Mouse (Mus musculus) common myeloid progenitor, adult 5-6 weeks (primary cell): ENCODE measurements around the gene Eif3m. TPM values are rescaled to one million over a fixed set of nuclear protein-coding genes. Genes with fewer than 3 reads are reported as not detected.

Source experiments
- ATAC-seq: replicated peaks from 2 replicates; pipeline ENCODE4 v1.8.0; 2016; ENCODE audit warnings: low read depth, mild to moderate bottlenecking, moderate TSS enrichment, inconsistent platforms; ENCODE audit not compliant: poor library complexity, severe bottlenecking
- total RNA-seq: library from RNA; stranded (forward); fragments of 200-1000, 187-1606 nt; gene quantifications from 2 replicates; pipeline ENCODE4 v1.2.3, GENCODE M21; 2017

Gene Eif3m
- 351 and 353 TPM in 2 replicates for total RNA-seq

DNA sequence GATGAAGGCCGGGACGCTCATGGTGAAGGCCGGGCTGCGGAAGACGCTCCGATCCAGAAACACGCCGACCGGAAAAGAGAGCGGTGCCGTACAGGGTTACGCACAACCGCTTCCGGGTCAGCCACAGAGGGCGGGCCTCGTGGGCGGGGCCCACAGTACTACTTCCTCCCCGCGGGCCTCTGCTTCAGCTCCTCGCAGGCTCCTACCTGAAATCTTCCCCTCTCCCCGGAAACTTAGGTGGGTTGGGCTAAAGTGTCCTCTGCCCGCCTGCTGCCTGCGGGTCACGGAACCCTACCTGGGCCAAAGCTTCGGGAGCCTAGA, at the start of gene Eif3m:
TSS of gene Eif3m (minus strand) at position 114 of the 321 bp plus-strand sequence.
- peak; percentile 97 for ATAC-seq

DNA sequence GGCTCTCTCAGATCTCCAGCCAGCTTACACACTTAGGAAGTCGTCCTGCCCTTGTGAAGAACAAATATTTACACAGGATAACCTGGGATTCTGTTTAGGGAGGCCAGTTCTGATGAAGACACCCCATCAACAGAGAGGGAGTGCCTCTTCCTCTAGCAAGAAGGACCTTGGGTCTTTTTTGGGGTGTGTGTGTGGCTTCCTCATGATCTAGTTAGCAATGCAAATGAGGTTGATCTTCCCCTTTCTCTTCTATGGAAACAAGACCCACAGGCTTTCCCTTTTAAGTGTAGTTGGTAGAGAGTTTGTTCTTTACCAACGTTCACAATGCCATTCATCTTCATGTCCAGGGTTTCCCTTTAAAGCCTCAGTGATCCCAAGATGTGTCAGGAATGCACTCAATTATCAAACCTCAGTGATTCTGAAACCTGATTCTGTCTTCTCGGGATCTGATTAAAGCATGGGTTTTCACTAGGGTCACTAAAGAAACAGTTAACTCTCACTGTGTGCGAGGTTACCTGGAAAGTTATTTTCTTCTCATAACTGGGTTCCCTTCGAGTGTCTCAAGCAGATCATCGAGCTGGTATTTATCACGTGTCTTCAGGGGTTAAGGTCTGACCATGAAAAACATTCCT, 46.0 kb upstream of the Eif3m start:
- ATAC-seq = 0 out of 2 replicates have a peak, but pooled peaks have one; percentile 39

DNA sequence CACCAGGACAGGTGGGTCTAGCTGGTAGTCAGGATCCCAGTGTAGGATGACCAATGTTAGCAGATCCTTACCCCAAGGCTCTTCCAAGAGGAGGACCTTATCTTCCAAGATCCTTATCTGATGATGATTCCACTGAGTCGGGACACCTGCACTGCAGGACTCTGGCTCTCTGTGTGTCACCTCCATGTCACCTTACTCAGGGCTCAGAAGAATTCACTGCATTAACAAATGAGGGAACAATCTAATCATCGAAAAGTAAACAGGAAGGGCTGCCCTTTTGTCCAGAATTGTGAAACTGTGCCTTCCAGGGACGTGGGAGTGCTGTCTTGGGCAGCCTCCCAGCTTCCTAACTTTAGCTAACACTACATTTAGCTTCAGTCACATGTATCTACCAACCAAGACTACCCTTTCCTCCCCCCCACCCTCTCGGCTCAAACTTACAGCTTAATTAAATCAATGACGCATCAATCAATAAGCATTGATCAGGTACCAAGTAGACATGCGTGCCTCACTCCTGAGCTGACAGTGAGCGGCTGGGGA, 41.8 kb upstream of the Eif3m start:
- ATAC-seq = no peak

DNA sequence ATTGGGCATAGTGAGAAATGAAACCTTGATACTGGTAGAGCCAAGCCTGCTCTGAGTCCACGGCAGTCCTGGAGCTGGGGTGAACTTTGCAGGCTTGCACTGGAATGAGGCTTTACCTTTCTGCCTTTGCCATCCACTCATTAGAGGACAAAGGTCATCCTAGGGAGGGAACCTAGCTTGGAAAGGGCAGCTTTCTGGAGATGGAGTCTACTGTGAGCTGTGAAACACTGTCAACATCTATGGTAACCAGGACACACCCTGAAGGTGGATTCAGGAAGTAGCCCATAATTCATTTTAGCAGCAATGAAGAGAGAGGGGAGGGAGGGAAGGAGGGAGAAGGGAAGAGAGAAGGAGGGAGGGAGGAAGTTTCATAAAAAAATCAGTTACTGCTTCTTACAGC, 38.6 kb upstream of the Eif3m start:
- no peak for ATAC-seq

DNA sequence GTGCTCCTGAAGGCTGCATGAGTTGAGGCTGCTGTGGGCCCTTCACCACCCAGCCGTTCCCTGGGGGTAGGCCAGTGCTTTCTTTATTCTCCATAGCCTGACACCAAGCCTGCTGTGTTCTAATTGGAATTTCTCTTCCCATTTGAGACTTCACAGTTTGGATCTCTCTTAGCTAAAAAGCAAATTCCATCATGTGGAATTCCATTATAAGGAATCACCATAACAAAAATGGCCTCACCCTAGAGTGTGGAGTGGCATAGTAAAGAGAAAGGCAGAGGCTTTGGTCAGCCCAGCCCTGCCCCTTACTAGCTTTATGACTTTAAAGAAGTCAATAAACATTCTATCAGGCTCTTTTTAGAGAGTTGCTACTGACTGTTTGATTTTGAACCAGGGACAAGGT, 31.4 kb upstream of the Eif3m start:
- no peak for ATAC-seq

DNA sequence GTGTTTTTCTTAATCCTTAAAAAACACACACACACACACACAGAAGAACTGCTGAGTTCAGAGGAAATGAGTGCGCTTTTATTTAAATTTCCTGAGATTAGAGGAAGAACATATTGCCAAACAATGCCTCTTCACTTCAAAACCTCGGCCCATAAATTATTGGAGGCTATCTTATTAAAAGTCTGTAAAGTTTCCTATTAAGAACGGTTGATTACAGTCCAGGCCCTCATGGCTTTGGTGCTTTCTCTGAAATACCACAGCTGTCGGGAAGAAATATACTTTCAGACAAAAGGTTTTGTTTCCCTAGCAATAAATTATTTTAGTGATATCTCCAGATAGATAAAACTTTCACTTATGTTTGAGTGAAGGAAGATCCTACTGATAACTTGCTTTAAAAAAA, 26.3 kb upstream of the Eif3m start:
- ATAC-seq = peak; percentile 39

DNA sequence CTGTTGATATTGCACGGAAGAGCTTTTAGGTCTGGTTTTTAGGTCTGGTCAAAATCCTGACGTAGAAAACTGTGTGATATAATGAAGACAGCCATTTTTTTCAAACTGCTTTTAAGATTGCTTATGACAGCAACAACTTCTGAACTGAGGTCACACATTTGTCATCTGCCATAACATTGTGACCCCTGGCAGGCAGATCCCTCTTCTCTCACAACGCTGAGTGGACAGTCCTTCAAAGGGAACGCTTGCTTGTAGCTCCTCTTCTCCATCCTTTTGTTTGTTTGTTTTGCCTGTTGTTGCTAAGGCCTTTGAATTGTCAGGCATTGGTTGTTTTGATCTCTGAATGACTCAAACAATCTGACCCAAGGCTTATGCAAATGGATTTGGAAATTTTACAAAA, 24.0 kb upstream of the Eif3m start:
- no peak for ATAC-seq

DNA sequence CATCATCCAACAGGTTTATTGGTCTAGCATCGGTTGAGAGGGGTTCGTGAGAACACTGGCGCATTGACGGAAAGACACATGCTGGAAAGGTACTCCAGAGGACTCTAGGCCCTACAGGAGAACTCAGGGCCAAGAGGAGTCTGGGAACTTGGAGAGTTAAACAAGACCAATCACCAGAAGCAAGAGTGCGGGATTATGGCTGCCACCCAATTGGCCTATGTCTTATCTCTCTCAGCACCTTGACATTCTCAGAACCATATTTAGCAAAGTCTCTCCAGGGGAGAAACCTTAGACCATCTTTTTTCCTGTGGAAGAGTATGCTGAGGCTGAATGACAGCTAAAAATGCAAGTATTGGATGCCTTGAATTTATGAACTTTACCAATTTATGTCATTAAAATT, 22.0 kb upstream of the Eif3m start:
- ATAC-seq = no peak

DNA sequence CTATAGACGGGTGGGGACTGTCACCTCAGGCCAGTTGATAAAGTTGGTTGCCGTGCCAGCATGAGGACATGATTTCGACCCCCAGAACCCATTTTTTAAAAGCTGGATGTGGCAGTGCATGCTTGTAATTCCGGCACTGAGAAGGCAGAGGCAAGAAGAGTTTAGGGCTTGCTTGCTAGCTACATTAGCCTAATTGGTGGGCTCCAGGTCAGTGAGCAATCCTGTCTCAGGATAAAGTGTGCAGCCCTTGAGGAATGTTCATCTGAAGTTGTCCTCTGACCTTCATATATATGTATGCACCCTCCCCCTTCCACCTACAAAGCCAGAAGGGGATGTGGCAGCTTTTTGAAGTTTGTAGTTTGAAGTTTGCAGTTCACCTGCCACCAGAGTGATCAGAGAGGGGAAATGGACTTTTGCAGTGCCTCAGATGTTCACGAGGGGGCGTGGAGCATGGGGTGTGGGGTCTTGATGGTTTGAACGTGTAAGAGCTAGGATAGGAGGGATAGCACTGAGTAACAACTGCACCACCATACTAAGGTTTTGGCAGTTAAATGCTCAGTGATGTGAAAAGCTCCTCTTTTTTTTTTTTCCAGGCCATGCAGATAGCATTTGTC, 21.2 kb upstream of the Eif3m start:
- no peak for ATAC-seq

DNA sequence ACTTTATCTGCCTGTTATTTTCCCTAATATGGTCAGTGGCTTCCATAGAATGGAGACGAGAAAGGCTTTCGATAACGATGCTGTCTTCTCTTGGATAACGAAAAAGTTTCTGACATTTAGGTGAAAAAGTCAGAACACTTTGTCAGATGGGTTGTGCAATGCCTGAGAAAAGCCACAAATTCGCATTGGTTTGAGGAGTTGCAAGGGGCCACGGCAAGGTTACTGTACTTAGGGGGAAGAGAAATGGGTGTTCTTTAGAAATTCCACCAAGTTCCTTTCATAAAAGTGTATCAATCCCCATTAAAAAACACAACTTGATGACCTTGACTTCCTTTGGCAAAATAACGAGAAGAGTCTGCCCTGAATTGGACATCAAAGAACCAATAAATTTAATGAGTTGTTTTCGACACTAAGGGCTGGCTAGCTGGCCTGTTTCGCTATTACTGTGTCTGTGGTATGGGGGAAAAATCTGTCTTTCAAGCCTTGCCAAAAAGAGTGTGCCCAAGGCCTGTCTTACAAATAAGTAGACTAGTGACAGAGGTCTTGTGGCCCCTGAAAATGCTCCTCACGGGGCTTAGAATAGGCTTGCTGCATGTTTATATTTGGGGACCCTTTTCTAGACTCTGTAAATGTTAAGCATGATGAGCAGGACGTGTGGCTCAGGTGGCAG, 19.7 kb upstream of the Eif3m start:
- ATAC-seq = no peak

DNA sequence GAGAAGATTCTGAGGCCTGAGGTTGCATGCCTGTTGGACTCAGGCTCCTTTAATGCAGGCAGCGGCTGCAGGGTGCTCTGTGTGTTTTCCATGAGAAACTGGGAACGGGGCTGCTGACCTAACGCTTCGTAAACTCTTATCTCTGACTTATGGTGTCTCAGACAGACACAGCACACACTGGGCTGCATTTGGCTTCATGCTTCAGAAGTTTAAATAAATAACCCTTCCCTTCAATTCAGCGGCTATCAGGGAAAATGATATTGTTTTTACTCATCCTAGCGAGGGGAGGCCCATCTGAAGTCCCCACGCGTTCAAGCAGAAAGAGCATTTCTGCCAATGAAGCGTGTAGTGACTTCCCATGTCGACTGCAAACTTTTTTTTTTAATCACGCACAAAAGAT, 19.1 kb upstream of the Eif3m start:
- no peak for ATAC-seq

DNA sequence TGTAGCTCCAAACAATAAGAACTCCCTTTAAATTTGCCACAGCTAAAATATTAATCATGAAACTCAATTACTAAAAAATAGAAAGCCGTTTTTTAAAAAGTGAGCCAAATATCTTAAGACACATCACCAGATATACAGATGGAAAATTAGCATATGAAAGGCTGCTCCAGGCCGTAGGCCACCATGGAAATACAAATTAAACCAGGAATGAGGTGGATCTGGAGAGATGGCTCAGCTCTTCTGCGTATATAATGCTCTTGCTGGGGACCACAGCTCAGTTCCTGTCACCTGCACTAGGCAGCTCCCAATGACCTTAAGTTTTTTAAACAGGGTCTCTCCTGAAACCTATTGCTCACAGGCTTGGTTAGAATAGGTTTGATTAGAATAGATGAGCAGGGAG, 17.2 kb upstream of the Eif3m start:
- ATAC-seq = no peak

DNA sequence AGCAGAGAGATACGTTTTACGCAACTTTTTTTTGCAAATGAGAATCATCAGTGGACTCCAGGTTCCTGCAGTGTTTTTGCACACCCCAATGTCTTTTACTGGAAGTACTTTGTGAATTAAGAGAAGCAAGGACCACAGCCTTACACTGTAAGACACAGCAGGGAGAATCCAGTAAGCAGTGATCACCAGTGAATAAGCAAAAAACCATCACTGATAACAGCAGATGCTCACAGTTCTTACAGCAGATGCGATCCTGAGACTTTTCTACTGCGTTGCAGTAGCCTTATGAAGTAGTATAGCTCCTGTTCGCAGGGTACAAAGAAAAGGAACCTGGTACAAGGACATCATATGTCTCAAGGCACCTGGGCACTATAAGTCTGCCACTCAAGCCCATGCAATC, 13.6 kb upstream of the Eif3m start:
- no peak for ATAC-seq

DNA sequence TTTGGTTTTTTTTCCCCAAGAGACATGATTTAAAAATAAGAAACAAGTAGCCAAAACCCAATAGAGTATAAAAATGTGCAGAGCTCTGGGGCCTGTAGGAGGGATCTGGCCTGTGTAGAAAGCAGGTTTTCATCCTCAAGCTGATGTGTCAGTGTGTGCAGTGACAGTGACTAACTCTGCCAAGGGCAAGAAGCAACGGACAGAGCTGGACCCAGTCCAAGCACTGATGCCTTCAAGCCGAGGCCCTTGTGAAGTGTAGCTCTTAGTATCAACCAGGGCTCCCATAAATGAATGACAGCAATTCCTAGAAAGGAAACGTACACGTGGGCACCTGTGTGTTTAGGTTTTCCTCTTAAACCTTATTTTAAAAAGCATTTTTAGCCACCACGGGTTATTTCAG, 11.9 kb upstream of the Eif3m start:
- ATAC-seq = no peak

DNA sequence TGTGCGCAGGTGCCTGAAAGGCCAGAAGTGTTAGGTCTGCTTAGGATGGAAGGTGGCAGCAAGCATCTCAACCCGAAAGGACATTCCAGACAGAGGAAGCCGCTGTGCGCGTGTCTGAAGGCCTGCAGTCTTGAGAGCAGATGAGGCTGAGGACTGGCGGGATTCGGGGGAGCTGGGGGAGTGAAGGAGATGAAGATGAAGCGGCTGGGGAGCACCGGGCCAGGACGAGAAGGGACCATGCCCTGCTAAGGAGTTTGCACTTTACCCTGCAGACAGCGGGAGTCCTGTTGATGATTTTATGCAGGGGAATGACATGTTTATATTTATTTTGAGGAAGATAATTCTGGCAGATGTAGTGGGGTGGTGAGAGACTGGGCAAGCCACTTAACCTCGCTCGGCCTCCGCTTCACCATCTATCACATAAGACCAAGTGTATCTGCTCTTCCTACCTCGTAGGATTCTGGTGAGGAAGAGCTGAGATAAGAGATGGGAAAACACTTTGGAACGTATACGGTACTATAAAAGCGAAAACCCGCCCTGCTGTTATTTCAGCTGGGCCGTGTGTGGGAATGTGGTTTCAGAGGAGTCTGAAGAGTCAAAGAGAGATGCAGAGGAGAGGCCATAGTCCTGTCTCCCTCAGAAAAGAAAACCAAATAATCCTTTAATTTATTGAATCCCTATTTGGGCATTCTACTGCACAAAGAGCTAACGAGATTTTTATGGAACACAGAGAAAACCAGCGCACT, 10.2 kb upstream of the Eif3m start:
- ATAC-seq = no peak

DNA sequence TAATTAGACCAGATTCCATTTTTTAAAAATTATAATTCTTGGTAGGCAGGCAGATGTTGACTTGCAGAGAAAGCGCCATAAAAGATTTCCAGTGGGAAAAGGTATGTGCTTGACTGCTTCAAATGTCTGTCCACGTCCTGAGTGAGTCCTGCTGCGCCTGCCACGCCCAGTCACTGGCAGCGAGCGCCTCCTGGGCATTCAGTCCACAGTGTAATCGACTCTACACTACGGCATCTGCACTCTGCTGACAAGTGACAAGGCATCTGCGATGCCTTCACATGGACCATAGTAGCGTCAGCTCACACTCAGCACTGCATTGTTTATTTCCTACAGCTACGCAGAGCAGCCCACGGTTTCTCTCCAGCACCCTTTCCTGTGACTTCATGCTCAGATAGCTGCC, 8.7 kb upstream of the Eif3m start:
- ATAC-seq = peak; percentile 34

DNA sequence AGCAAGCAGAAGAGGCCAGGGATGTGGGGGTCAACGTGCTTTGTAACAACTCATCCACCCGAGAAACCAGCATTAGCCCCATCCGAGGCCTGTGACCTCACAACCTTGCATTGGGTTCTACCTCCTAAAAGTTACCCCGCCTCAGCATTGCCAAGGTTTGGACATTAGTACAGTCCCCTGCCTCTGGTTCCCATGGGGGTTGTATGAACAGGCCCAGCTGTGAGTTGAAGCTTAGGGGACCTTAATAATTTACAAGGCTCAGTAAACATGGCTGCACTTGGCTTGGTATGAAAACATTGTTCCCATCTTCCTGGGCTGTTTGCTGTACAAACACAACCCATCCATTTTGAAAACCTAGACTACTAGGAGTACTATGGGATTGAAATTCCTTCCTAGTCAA, 6.9 kb upstream of the Eif3m start:
- no peak for ATAC-seq

DNA sequence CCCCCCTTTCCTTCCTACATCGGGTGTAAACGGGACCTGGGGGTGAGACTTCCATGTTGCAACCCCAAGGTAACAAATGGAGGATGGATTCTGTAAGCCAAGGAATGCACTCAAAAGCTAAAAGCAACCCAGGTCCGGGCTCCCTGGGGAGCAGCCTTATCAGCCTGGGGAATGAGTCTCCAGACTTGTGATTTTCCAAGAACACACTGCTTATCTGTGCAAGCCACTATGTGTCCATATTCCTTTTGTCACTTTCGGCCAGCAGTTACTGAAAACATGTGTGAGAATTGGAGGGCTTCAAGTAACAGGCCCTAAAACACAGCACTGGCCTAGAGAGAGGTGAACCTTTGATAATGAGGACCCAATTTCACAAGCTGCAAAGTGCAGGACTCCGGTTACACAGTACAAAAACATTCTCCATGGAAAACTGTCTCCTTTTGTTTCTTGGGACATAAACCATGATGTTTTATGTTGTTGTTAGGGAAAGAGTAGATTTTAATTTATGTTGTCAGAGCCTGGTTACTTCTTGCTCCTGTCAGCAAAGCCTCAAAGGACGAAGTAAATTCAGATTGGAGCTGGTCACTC, 6.2 kb upstream of the Eif3m start:
- no peak for ATAC-seq

DNA sequence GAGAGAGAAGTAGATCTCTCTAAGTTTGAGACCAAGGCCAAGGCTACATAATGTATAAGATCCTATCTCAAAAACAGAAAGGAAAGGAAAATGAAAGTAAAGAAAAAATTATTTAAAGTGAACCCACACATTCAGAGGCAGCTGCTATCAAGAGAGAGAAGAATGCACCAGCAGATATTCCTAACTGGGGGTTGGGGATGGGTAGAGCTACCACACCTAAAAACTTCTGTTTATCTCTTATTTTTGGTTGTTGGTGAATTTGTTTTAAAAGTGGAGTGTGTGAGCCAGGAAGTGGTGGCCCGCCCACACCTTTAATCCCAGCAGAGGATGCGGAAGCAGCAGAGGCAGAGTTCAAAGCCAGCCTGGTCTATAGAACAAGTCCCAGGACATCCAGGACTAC, 5.0 kb upstream of the Eif3m start:
- peak; percentile 45 for ATAC-seq

DNA sequence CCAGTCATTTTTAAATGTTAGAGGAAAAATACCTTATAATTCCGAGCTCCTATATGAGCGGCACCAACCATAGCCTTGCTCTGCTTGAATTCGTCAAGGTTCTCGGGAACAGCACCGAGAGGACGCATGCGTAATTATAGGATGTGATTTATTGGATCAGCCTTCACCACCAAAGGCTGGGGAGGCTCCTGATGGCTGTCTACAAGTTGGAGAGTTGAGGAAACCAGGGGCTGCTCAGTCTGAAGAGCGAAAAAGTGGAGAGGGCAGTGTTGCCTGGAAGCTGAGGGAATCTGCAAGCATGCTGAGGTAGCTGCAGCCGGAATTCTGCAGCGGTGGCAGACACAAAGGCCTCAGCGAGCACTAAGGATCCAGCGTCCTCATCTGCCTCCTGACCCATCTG, 4.4 kb upstream of the Eif3m start:
- no peak for ATAC-seq

DNA sequence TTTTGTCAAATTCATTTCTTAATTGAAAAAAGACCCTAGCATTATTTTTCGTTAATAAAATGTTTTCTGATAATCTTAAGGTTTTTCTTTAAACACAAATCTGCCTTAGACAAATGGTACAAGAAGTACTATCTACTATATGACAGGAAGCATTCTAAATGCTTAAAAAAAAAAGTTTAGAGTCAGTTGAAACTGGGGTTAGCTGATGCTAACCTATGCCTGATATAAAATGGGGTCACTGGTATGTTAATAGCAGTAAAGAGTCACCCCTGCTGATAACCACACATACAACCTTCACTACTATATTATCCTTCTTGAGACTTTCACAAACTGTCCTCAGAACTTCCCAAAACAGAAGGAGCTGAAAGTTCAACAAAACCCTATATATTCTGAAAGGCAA, 2.6 kb upstream of the Eif3m start:
- ATAC-seq = no peak
